Mouse (Mus musculus) MEL (cell line): ENCODE results near the gene Nudt9. TPM values are rescaled to one million over a fixed set of nuclear protein-coding genes. Genes with fewer than 3 reads are reported as not detected.
A peak's percentile ranks its signal among the peaks of the same experiment; 100 is the strongest.

Experiments used
- DNase-seq: peaks from one replicate; pipeline ENCODE4 v3.0.0; 2011; ENCODE audit warnings: low read depth, low spot score
- H3K27ac ChIP-seq: 2 replicates; pipeline ENCODE4 v1.5.1; 2012; ENCODE audit warnings: low read depth, mild to moderate bottlenecking, control low read depth, low read length, moderate library complexity; ENCODE audit not compliant: control insufficient read depth
- H3K27me3 ChIP-seq, 2 experiments: fragments of 150-350 bp in 1 of 2; sonication (generic) in 1 of 2; 2 replicates each; pipeline ENCODE4 v1.6.1; 2012; ENCODE audit warnings: low read length in 2 of 2, mild to moderate bottlenecking in 2 of 2, improper control_type of control experiment in 1 of 2, moderate library complexity in 1 of 2; ENCODE audit not compliant: insufficient read depth in 2 of 2, control insufficient read depth in 1 of 2
- H3K36me3 ChIP-seq, 2 experiments: 2 replicates each; pipeline ENCODE4 v1.6.1; 2012 to 2014; ENCODE audit warnings: low read length in 2 of 2, improper control_type of control experiment in 1 of 2, inconsistent platforms in 1 of 2, mild to moderate bottlenecking in 1 of 2; ENCODE audit not compliant: insufficient read depth in 2 of 2, control insufficient read depth in 1 of 2
- H3K4me1 ChIP-seq, 2 experiments: fragments of 150-350 bp in 1 of 2; sonication (generic) in 1 of 2; 2 replicates each; pipeline ENCODE4 v1.6.1; 2012; ENCODE audit warnings: low read length in 2 of 2, improper control_type of control experiment in 1 of 2, mild to moderate bottlenecking in 1 of 2; ENCODE audit not compliant: insufficient read depth in 2 of 2, control insufficient read depth in 1 of 2
- H3K4me3 ChIP-seq, 2 experiments: fragments of 150-350 bp in 1 of 2; sonication (generic) in 1 of 2; 2 replicates each; pipeline ENCODE4 v1.5.1; 2012; ENCODE audit warnings: low read depth in 2 of 2, low read length in 2 of 2, mild to moderate bottlenecking in 2 of 2, moderate library complexity in 2 of 2, control low read depth in 1 of 2, improper control_type of control experiment in 1 of 2; ENCODE audit not compliant: control insufficient read depth in 1 of 2, insufficient read depth in 1 of 2
- H3K79me2 ChIP-seq: 2 replicates; pipeline ENCODE4 v1.6.1; 2012; ENCODE audit warnings: mild to moderate bottlenecking, low read length, moderate library complexity; ENCODE audit not compliant: control insufficient read depth, poor library complexity, insufficient read depth
- H3K9ac ChIP-seq: 2 replicates; pipeline ENCODE4 v1.6.1; 2012; ENCODE audit warnings: low read depth, mild to moderate bottlenecking, control low read depth, low read length, moderate library complexity; ENCODE audit not compliant: control insufficient read depth, poor library complexity, severe bottlenecking
- H3K9me3 ChIP-seq: fragments of 150-350 bp; sonication (generic); replicated peaks from 2 replicates; pipeline ENCODE4 v1.6.1; 2012; ENCODE audit warnings: mild to moderate bottlenecking, low read length, improper control_type of control experiment, moderate library complexity; ENCODE audit not compliant: insufficient read depth
- BHLHE40 ChIP-seq: IDR thresholded peaks from 2 replicates; pipeline ENCODE4 v1.6.1; 2012; ENCODE audit warnings: low read depth, mild to moderate bottlenecking, inconsistent platforms, low read length, improper control_type of control experiment, borderline replicate concordance
- CHD1 ChIP-seq: IDR thresholded peaks from 2 replicates; pipeline ENCODE4 v1.6.1; 2012; ENCODE audit warnings: low read depth, mild to moderate bottlenecking, inconsistent platforms, low read length, improper control_type of control experiment
- CHD2 ChIP-seq: IDR thresholded peaks from 2 replicates; pipeline ENCODE4 v1.6.1; 2011; ENCODE audit warnings: low read length, improper control_type of control experiment
- E2F4 ChIP-seq: IDR thresholded peaks from 2 replicates; pipeline ENCODE4 v1.6.1; 2011; ENCODE audit warnings: low read depth, low read length, improper control_type of control experiment, borderline replicate concordance
- ELF1 ChIP-seq: IDR thresholded peaks from 2 replicates; pipeline ENCODE4 v1.6.1; 2014; ENCODE audit warnings: low read depth, mild to moderate bottlenecking, inconsistent platforms, low read length, improper control_type of control experiment, moderate library complexity
- EP300 ChIP-seq, 2 experiments: IDR thresholded peaks; 2 replicates each; pipeline ENCODE4 v1.6.1; 2011; ENCODE audit warnings: improper control_type of control experiment in 2 of 2, low read length in 2 of 2, low read depth in 1 of 2, mild to moderate bottlenecking in 1 of 2
- ETS1 ChIP-seq: IDR thresholded peaks from 2 replicates; pipeline ENCODE4 v1.6.1; 2012; ENCODE audit warnings: low read depth, mild to moderate bottlenecking, inconsistent platforms, low read length, improper control_type of control experiment, moderate library complexity
- GABPA ChIP-seq: IDR thresholded peaks from 2 replicates; pipeline ENCODE4 v1.6.1; 2012; ENCODE audit warnings: low read depth, mild to moderate bottlenecking, inconsistent platforms, low read length, improper control_type of control experiment, moderate library complexity
- GATA1 ChIP-seq: IDR thresholded peaks from 2 replicates; pipeline ENCODE4 v1.6.1; 2011; ENCODE audit warnings: low read depth, low read length, improper control_type of control experiment
- HCFC1 ChIP-seq: IDR thresholded peaks from 2 replicates; pipeline ENCODE4 v1.6.1; 2012; ENCODE audit warnings: low read depth, mild to moderate bottlenecking, inconsistent platforms, low read length, improper control_type of control experiment, moderate library complexity
- JUND ChIP-seq: IDR thresholded peaks from 2 replicates; pipeline ENCODE4 v1.6.1; 2011; ENCODE audit warnings: low read depth, mild to moderate bottlenecking, improper control_type of control experiment, low read length
- KAT2A ChIP-seq: conservative IDR thresholded peaks from 2 replicates; pipeline ENCODE4 v1.6.1; 2012; ENCODE audit warnings: low read depth, low read length, improper control_type of control experiment, inconsistent platforms
- MAX ChIP-seq: IDR thresholded peaks from 2 replicates; pipeline ENCODE4 v1.6.1; 2011; ENCODE audit warnings: low read length, improper control_type of control experiment
- MAZ ChIP-seq: IDR thresholded peaks from 2 replicates; pipeline ENCODE4 v1.6.1; 2012; ENCODE audit warnings: low read depth, mild to moderate bottlenecking, inconsistent platforms, low read length, improper control_type of control experiment
- MEF2A ChIP-seq: IDR thresholded peaks from 2 replicates; pipeline ENCODE4 v1.6.1; 2014; ENCODE audit warnings: low read depth, mild to moderate bottlenecking, inconsistent platforms, low read length, improper control_type of control experiment; ENCODE audit not compliant: poor library complexity, insufficient replicate concordance, severe bottlenecking; ENCODE audit errors: extremely low read depth
- MXI1 ChIP-seq: IDR thresholded peaks from 2 replicates; pipeline ENCODE4 v1.6.1; 2011; ENCODE audit warnings: mild to moderate bottlenecking, low read depth, low read length, improper control_type of control experiment
- MYB ChIP-seq: IDR thresholded peaks from 2 replicates; pipeline ENCODE4 v1.6.1; 2011; ENCODE audit warnings: mild to moderate bottlenecking, low read depth, low read length, improper control_type of control experiment
- NELFE ChIP-seq: IDR thresholded peaks from 2 replicates; pipeline ENCODE4 v1.6.1; 2011; ENCODE audit warnings: low read depth, low read length, improper control_type of control experiment
- NRF1 ChIP-seq: IDR thresholded peaks from 2 replicates; pipeline ENCODE4 v1.6.1; 2014; ENCODE audit warnings: low read depth, mild to moderate bottlenecking, inconsistent platforms, low read length, improper control_type of control experiment, moderate library complexity; ENCODE audit not compliant: poor library complexity, insufficient read depth, severe bottlenecking
- POLR2A ChIP-seq, 2 experiments: IDR thresholded peaks; 2 replicates each; pipeline ENCODE4 v1.6.1; 2011 to 2012; ENCODE audit warnings: low read length in 2 of 2, mild to moderate bottlenecking in 2 of 2, control low read depth in 1 of 2, improper control_type of control experiment in 1 of 2, low read depth in 1 of 2, moderate library complexity in 1 of 2; ENCODE audit not compliant: control insufficient read depth in 1 of 2, insufficient read depth in 1 of 2, poor library complexity in 1 of 2
- POLR2AphosphoS2 ChIP-seq: IDR thresholded peaks from 2 replicates; pipeline ENCODE4 v1.6.1; 2011; ENCODE audit warnings: low read length, improper control_type of control experiment
- POLR2AphosphoS5 ChIP-seq: IDR thresholded peaks from 2 replicates; pipeline ENCODE4 v1.6.1; 2012; ENCODE audit warnings: low read depth, borderline replicate concordance, mild to moderate bottlenecking, inconsistent platforms, low read length, moderate library complexity, mixed read lengths
- RCOR1 ChIP-seq: IDR thresholded peaks from 2 replicates; pipeline ENCODE4 v1.6.1; 2012; ENCODE audit warnings: low read depth, mild to moderate bottlenecking, inconsistent platforms, low read length, improper control_type of control experiment
- SIN3A ChIP-seq: IDR thresholded peaks from 2 replicates; pipeline ENCODE4 v1.6.1; 2012; ENCODE audit warnings: low read length, improper control_type of control experiment, inconsistent platforms
- SMC3 ChIP-seq: IDR thresholded peaks from 2 replicates; pipeline ENCODE4 v1.6.1; 2011; ENCODE audit warnings: low read depth, low read length, improper control_type of control experiment
- TAL1 ChIP-seq: IDR thresholded peaks from 2 replicates; pipeline ENCODE4 v1.6.1; 2012; ENCODE audit warnings: mild to moderate bottlenecking, inconsistent platforms, low read length, moderate library complexity, mixed read lengths
- TBP ChIP-seq: IDR thresholded peaks from 2 replicates; pipeline ENCODE4 v1.8.0; 2011; ENCODE audit warnings: low read depth, low read length, improper control_type of control experiment
- TCF12 ChIP-seq: IDR thresholded peaks from 2 replicates; pipeline ENCODE4 v1.6.1; 2014; ENCODE audit warnings: low read depth, mild to moderate bottlenecking, inconsistent platforms, low read length, improper control_type of control experiment, moderate library complexity
- UBTF ChIP-seq: IDR thresholded peaks from 2 replicates; pipeline ENCODE4 v1.6.1; 2012; ENCODE audit warnings: low read depth, mild to moderate bottlenecking, inconsistent platforms, low read length, improper control_type of control experiment, moderate library complexity, borderline replicate concordance; ENCODE audit not compliant: insufficient read depth
- USF1 ChIP-seq: IDR thresholded peaks from 2 replicates; pipeline ENCODE4 v1.6.1; 2014; ENCODE audit warnings: low read depth, mild to moderate bottlenecking, inconsistent platforms, low read length, improper control_type of control experiment, moderate library complexity
- USF2 ChIP-seq, 2 experiments: IDR thresholded peaks; 2 replicates each; pipeline ENCODE4 v1.6.1; 2011 to 2012; ENCODE audit warnings: improper control_type of control experiment in 2 of 2, low read length in 2 of 2, borderline replicate concordance in 1 of 2, inconsistent platforms in 1 of 2, low read depth in 1 of 2, mild to moderate bottlenecking in 1 of 2; ENCODE audit not compliant: insufficient read depth in 1 of 2
- ZC3H11A ChIP-seq: IDR thresholded peaks from 2 replicates; pipeline ENCODE4 v1.6.1; 2012; ENCODE audit warnings: low read depth, mild to moderate bottlenecking, inconsistent platforms, low read length, improper control_type of control experiment
- ZKSCAN1 ChIP-seq: IDR thresholded peaks from 2 replicates; pipeline ENCODE4 v1.6.1; 2012; ENCODE audit warnings: low read depth, mild to moderate bottlenecking, inconsistent platforms, low read length, improper control_type of control experiment, moderate library complexity
- ZMIZ1 ChIP-seq: IDR thresholded peaks from 2 replicates; pipeline ENCODE4 v1.6.1; 2012; ENCODE audit warnings: low read depth, mild to moderate bottlenecking, inconsistent platforms, low read length, improper control_type of control experiment, moderate library complexity
- ZNF384 ChIP-seq: IDR thresholded peaks from 2 replicates; pipeline ENCODE4 v1.6.1; 2012; ENCODE audit warnings: low read depth, mild to moderate bottlenecking, inconsistent platforms, low read length, improper control_type of control experiment
- polyA plus RNA-seq, 2 experiments: library from polyadenylated mRNA; stranded (reverse) in 1 of 2; unstranded in 1 of 2; fragments of >175 nt in 1 of 2; fragments of >200 nt in 1 of 2; gene quantifications; 2 replicates each; pipeline versions ENCODE4 v1.2.1 to v1.2.4; 2012; ENCODE audit warnings: low replicate concordance in 2 of 2, low read depth in 1 of 2; ENCODE audit not compliant: insufficient read length in 2 of 2, insufficient read depth in 1 of 2, missing spikeins in 1 of 2
- total RNA-seq: library from RNA; depleted of rRNA; stranded (reverse); fragments of 300-350 nt; gene quantifications from 2 replicates; pipeline ENCODE4 v1.2.3, GENCODE M21; 2012

Nudt9 gene
- total and polyA plus RNA-seq, 3 experiments, result 102 to 125 TPM; not detected in 1

DNA sequence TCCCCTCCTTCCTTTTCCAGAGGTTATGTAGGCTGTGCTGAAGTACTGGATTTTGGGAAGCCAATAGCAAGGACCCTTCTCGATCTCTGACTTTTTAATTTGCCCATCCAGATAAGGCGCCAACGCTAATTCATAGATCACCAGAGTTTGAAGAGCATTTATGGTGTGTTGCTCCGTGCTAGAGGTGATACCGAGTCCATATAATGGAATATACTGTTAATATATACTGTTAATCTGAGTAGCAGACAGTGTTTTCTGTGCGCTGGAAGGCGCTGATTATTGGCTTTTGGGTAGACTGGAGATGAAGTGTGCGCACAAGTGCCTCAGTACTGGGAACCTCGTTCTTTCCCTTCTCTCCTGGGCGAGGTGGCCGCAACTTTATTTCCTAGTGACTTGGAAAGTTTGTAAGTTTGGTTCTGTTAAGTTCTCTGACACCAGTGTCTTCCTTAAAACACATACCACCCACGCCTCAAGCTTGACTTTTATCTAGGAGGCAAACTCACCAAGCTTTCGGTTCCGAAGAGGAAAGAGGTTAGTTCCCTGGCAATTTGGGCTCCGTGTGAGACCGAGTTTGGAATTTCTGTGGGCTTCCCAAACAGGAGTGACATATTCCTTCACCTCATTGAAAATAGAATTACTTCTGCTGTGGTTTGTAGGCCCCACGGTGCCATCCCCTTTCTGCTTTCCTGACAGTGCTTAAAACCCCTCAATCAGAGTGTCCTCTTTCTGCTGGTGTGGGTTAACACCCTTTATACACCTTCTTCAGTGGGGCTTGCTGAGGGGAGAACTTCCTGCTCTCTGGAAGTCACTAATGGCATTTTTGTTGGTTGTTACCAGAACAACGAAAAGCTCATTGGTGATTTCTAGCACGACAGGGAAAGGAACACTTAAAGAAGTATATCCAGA is 1.3 kb downstream of the Nudt9 start:
- Histone ChIP-seq H3K9me3 (no peaks in the 10 kb centered on the region), H3K36me3 (peaks cover 5 to 33% of the 10 kb centered on the region in 2 experiments), H3K4me1 (peaks cover 9 to 25% of the 10 kb centered on the region in 2 experiments), H3K79me2 (peaks cover 14% of the 10 kb centered on the region), H3K27ac (peak overlapping the region; percentile 88), H3K9ac (peak overlapping the region; percentile 80), H3K27me3 (no peaks in the 10 kb centered on the region), H3K4me3 (peak overlapping the region; percentile 92 to 95)
- DNase-seq, result peak; percentile 71
- TF ChIP-seq TAL1, result no peak
- TF ChIP-seq NRF1, result no peak
- no peak for TF ChIP-seq SMC3
- no peak for TF ChIP-seq CHD2
- TF ChIP-seq POLR2AphosphoS5, result no peak
- no peak; the same call in none of the 2 replicates for TF ChIP-seq MXI1
- TF ChIP-seq ELF1, result no peak
- TF ChIP-seq MEF2A, result no peak
- no peak for TF ChIP-seq POLR2AphosphoS2
- TF ChIP-seq E2F4, result no peak
- peak in 1 of 2 experiments; percentile 8; a peak in 1 of 4 replicates for TF ChIP-seq EP300 (IDR thresholded peaks at IDR 0.05; ENCODE audit: low read depth in 1 of 2, low read length in 2 of 2)
- TF ChIP-seq USF2 (IDR thresholded peaks at IDR 0.05; ENCODE audit: borderline replicate concordance in 1 of 2, insufficient read depth in 1 of 2, low read depth in 1 of 2, low read length in 2 of 2), result 0 out of 4 replicates have a peak, but pooled peaks of 1 of the 2 experiments have one; percentile 14
- TF ChIP-seq GABPA, result no peak
- no peak for TF ChIP-seq JUND
- TF ChIP-seq USF1, result no peak
- TF ChIP-seq ZC3H11A, result no peak
- no peak for TF ChIP-seq TCF12
- no peak; the same call in 1 of the 2 replicates for TF ChIP-seq HCFC1
- no peak for TF ChIP-seq NELFE
- peak; percentile 44; the same call in 1 of the 2 replicates for TF ChIP-seq MAX
- TF ChIP-seq MAZ, result no peak
- TF ChIP-seq BHLHE40, result no peak
- no peak for TF ChIP-seq POLR2A (IDR thresholded peaks at IDR 0.05; ENCODE audit: control insufficient read depth in 1 of 2, insufficient read depth in 1 of 2, low read depth in 1 of 2, low read length in 2 of 2, poor library complexity in 1 of 2)
- no peak for TF ChIP-seq RCOR1
- TF ChIP-seq TBP, result peak; percentile 32; the same call in 1 of the 2 replicates
- 0 out of 2 replicates have a peak, but pooled peaks have one; percentile 38 for TF ChIP-seq UBTF
- no peak for TF ChIP-seq MYB
- TF ChIP-seq GATA1, result peak; percentile 40; the same call in 1 of the 2 replicates
- no peak; the same call in 1 of the 2 replicates for TF ChIP-seq CHD1
- TF ChIP-seq SIN3A, result peak; percentile 54; the same call in 1 of the 2 replicates
- no peak for TF ChIP-seq ETS1
- peak; percentile 18; the same call in 1 of the 2 replicates for TF ChIP-seq ZMIZ1
- no peak for TF ChIP-seq KAT2A
- no peak for TF ChIP-seq ZKSCAN1
- no peak for TF ChIP-seq ZNF384
